Mouse (Mus musculus) 3134 (cell line): ENCODE data around the gene Sfxn1.
A peak's percentile ranks its signal among the peaks of the same experiment; 100 is the strongest.

Source experiments
- DNase-seq: peaks from one replicate; pipeline ENCODE4 v3.0.0-alpha.2; 2011; ENCODE audit warnings: low spot score; ENCODE audit not compliant: insufficient read length; ENCODE audit errors: extremely low read depth

The Sfxn1 gene

GRCm38 (mm10) chr13:54076762-54077460 is 5.2 kb downstream of the Sfxn1 start:
- DNase-seq, result no peak

- DNase-seq, result no peak
These were observed 6.0 kb downstream of the Sfxn1 start for GRCm38 (mm10) chr13:54077470-54078174.

DNA sequence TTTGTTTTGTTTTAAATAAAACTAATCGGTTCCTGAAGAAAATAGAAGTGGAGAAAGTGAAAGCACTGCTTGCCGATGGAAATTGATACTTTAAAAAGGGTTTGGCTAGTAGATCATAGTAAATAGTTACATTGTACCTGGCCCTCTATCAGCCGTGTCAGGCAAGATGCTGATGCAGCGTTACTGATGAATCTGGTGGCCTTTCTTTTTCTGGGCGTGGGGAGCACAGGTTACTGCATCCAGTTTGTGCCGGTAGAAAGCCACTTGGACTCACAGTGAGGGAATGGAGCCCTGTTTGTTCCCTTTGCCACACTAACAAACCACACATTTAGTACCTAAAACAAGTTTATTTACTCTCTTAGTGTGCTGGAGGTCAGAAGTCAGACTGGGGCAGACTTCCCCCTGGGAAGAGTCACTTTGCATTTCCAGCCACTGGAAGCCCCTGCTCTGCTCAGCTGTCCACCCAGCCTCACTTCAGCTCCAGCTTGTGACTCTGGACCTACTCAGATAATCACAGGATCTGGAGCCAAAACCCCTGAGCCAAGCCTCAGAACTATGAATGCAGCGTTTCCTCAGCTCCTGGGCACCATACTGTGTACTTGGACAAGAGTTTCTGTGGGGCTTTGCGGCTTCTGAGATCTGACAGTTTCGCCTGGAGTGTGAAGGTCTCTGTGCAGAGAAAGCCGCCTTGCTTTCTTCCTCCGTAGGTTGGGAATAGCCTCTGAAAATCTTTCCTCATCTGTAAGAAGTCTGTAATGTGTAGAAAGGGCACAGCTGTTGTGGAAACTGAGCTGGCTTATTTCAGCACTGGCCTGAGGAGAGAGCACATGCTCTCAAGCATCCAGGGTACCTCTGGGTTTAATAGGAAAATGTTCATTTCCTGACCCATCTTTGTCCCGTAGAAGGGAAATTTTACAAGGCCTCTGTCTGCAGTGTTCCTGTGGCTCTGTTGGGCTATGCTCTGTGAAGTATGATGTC is 8.4 kb downstream of the Sfxn1 start:
- no peak for DNase-seq

- DNase-seq, result no peak
These were observed 9.1 kb downstream of the Sfxn1 start for GRCm38 (mm10) chr13:54080785-54081184.

GRCm38 (mm10) chr13:54082946-54083345 is 11.3 kb downstream of the Sfxn1 start:
- no peak for DNase-seq

DNA sequence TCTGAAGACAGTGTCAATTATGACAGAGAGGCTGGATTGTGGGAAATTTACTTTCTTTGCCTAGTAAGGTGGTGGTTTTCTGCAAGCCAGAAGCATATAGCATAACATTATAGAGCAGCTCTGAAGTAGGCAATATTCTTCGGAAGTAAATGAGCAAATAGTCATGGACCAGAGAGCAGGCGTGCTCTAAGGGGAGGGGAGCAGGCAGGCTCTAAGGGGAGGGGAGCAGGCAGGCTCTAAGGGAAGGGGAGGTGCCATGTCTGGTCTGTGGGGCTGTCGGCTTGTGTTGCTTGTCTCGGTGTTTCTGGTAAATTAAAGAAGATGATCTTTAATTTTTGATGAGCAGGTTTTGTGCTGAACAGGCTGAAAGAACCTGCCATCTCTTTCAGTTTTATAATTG is 12.5 kb downstream of the Sfxn1 start:
- no peak for DNase-seq

DNA sequence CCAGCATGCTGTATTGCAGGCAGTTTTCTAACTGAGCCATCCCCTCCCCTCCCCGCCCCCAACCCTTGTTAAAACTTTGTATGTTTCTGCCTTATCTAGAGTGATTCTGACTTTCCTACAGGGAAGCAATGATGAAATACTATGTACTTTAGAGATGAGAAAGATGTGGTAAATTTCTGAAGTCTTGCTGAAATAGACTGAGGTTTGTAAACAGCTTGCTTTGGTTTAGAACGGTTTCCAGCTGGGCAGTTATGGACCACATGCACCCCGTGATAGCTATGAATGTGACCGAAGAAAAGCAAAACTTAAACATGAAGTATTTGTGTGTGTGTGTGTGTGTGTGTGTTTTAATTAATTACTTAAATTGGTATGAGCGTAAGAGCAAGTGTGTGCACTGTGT is 13.2 kb downstream of the Sfxn1 start:
- no peak for DNase-seq

DNA sequence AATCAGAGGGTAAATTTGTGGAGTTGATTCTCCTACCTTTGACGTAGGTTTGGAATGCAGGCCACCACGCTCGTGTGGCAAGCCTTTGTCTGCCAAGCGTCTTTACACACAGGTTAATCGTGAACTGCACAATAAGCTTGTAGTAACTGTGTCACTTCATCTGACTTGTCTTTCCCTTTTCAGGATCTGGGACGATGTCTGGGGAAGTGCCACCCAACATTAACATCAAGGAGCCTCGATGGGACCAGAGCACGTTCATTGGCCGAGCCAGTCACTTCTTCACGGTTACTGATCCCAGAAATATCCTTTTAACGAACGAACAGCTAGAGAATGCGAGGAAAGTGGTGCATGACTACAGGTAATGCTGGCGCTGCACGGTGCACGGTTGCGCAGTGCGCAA is 13.6 kb downstream of the Sfxn1 start:
- DNase-seq, result no peak

DNA sequence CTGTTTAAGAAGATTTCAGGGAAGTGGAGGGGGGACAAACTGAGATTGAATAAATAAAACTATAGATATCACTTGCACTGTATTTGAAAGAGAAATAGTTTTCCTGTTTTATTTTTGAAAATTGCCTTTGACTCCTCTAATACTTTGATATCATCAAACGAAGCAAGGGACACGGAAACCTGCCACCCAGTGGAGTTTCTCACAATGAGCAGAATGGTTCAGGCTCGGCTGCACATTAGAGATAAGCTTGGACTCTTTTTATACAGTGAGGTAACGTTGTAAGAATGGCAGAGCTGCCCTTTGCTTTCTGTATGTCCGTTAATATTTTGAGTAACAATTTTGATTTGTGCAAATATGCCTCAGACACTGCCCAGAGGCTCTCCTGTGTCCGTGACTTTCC is 20.1 kb downstream of the Sfxn1 start:
- no peak for DNase-seq

DNA sequence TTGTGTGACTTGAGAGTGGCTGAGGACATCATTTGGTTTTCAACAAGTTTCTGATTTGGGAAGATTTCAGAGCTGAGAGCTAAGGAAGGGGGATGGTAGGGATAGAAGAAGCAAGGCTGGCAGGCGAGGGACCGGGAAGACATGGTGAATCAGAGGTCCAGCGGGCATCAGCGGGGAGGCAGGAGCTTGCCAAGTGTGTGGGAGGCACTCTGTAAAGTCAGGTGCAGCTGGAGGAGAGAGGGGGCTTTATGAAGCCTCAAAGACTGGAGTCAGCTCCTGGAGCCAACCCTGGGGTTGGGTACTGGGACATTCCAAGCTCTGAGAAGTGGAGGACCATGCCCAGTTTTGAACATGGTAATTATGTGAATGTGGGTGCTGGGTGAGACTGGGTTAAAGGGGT is 22.7 kb downstream of the Sfxn1 start:
- DNase-seq, result no peak

DNA sequence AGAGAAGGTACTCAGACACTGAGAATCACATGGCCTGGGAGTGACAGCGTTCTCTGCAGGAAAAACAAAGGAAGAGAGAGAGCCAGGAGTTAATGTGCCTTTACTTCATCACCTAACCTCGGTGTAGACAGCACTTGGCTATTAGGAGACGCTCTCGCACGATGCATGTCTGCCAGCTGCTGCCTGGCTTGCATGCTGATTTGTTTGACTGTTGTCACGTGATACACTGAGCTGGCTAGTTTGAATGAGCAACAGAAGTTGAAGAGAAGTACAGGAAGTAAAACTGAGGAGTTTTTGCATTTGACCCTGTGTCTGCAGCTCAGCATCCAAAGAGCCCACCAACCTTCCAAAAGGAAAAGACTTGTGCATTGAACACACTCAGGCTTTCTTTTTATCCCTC is 23.3 kb downstream of the Sfxn1 start:
- DNase-seq, result no peak

GRCm38 (mm10) chr13:54095721-54096120 is 24.1 kb downstream of the Sfxn1 start:
- no peak for DNase-seq

DNA sequence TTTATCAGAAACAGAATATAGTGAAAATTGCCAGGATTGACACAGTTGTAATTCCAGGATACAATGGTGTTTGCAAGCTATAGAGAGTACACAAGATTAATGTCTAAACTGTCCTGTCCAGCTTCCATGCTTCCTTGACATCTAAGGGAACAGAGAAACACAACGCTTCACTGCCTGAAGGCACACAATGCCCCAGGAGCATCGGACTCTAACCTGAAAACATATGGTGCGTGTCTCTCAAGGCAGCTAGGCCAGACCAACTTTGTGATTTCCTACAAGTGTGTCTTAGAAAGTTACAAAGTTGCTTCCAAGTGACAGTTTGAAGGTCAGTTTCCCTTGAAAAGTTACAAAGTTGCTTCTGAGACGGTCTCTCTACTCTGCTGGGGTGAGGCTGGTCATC is 25.6 kb downstream of the Sfxn1 start:
- no peak for DNase-seq

DNA sequence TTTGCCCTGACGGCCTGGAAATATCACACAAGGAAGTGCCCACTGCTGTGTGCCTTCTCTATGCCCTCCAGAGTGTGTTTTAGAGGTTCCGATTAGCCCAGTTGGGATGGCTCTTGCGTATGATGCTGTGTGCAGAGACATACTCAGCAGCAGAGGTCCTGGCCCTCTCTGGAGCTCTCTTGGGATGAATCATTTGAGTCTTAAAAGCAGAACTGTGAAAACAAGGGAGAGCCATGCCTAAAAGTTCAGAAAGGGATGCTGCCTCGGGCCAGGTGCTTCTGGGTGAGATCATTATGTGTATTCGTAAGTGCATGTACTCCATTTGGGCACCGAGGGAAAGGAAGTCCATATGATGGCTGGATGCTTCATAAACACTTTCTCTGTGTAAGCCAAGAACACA is 26.1 kb downstream of the Sfxn1 start:
- no peak for DNase-seq

- peak; percentile 56 for DNase-seq
These were observed 29.6 kb downstream of the Sfxn1 start for GRCm38 (mm10) chr13:54101031-54101820.

DNA sequence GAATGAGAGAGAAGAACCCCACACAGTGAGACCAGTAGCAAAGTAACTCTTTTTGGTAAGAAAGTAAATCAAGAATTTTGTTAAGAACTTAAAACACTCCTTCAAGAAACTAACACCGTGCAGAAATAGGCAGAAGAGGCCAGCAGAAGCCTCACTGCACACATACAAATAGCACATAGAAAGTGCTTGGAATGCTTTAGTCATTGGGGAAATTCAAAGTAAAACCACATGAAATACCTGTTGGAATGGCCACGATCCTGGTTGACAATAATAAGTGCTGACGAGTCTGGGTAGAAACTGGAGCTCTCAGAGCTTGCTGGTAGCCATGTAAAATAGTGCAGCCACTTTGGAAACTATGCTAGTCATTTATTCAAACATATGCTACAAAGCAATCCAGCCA is 30.4 kb downstream of the Sfxn1 start:
- DNase-seq, result no peak

DNA sequence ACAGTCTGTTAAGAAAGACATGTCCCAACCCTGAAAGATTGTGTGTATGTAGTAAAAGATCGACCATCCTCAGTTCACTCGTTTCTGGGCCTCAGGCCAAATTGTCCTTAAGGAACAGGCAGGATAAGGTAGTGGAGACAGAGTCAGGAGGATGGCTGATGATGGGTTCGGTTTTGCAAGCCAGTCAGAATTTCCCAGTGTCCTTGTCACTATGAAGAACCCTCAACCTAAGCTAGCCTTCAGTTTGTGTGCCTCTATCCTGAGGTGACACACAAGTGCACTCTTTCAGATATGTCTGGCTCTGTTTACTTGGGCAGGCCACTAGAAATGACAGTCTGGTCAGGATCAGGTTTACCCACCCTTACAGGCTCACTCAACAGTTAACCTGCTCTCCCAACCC is 31.6 kb downstream of the Sfxn1 start:
- no peak for DNase-seq

- no peak for DNase-seq
These were observed 32.2 kb downstream of the Sfxn1 start for GRCm38 (mm10) chr13:54103866-54104265.

GRCm38 (mm10) chr13:54113819-54114550 is 42.3 kb downstream of the Sfxn1 start:
- DNase-seq, result peak; percentile 11

GRCm38 (mm10) chr13:54114931-54115330 is 43.3 kb downstream of the Sfxn1 start:
- no peak for DNase-seq
